Mouse (Mus musculus): ENCODE measurements around the gene Hmmr.

Hmmr gene

GRCm38 (mm10) chr11:40733339-40734174 is at the start of gene Hmmr, which contains the start of gene Nudcd2:
Hmmr (minus strand) TSS chr11:40733422.
Nudcd2 (plus strand) TSS chr11:40733667.
- Histone ChIP-seq H3K36me3 (ENCODE audit: control insufficient read depth, insufficient read depth, low read length, poor library complexity, severe bottlenecking) (peaks cover 1% of the 10 kb centered on the region; the same call in 1 of the 2 replicates), H3K27me3 (ENCODE audit: control insufficient read depth, insufficient read depth, low read length, poor library complexity, severe bottlenecking) (no peaks in the 10 kb centered on the region)
- DNase-seq (ENCODE audit: low read depth, low spot score), result peak; percentile 98

- no peaks in the 10 kb centered on the region for H3K27me3 ChIP-seq (ENCODE audit: control insufficient read depth, insufficient read depth, low read length, poor library complexity, severe bottlenecking)
- no peaks in the 10 kb centered on the region for H3K36me3 ChIP-seq (ENCODE audit: control insufficient read depth, insufficient read depth, low read length, poor library complexity, severe bottlenecking)
- no peak for DNase-seq (ENCODE audit: low read depth, low spot score)
These were observed 48.6 kb upstream of the Hmmr start for GRCm38 (mm10) chr11:40781857-40782256.

GRCm38 (mm10) chr11:40775315-40776269 is 42.4 kb upstream of the Hmmr start:
- no peaks in the 10 kb centered on the region for H3K27me3 ChIP-seq (ENCODE audit: control insufficient read depth, insufficient read depth, low read length, poor library complexity, severe bottlenecking)
- H3K36me3 ChIP-seq (ENCODE audit: control insufficient read depth, insufficient read depth, low read length, poor library complexity, severe bottlenecking), result no peaks in the 10 kb centered on the region
- peak; percentile 57 for DNase-seq (ENCODE audit: low read depth, low spot score)

GRCm38 (mm10) chr11:40764690-40765089 is 31.5 kb upstream of the Hmmr start:
- no peak for DNase-seq (ENCODE audit: low read depth, low spot score)
- Histone ChIP-seq H3K36me3 (ENCODE audit: control insufficient read depth, insufficient read depth, low read length, poor library complexity, severe bottlenecking) (no peaks in the 10 kb centered on the region), H3K27me3 (ENCODE audit: control insufficient read depth, insufficient read depth, low read length, poor library complexity, severe bottlenecking) (no peaks in the 10 kb centered on the region)

- H3K36me3 ChIP-seq (ENCODE audit: control insufficient read depth, insufficient read depth, low read length, poor library complexity, severe bottlenecking), result no peaks in the 10 kb centered on the region
- peak; percentile 73 for DNase-seq (ENCODE audit: low read depth, low spot score)
- no peaks in the 10 kb centered on the region for H3K27me3 ChIP-seq (ENCODE audit: control insufficient read depth, insufficient read depth, low read length, poor library complexity, severe bottlenecking)
These were observed 30.2 kb upstream of the Hmmr start for GRCm38 (mm10) chr11:40763395-40763794.

- Histone ChIP-seq H3K27me3 (ENCODE audit: control insufficient read depth, insufficient read depth, low read length, poor library complexity, severe bottlenecking) (no peaks in the 10 kb centered on the region), H3K36me3 (ENCODE audit: control insufficient read depth, insufficient read depth, low read length, poor library complexity, severe bottlenecking) (no peaks in the 10 kb centered on the region)
- no peak for DNase-seq (ENCODE audit: low read depth, low spot score)
These were observed 26.7 kb upstream of the Hmmr start for GRCm38 (mm10) chr11:40759896-40760295.

- no peaks in the 10 kb centered on the region for H3K27me3 ChIP-seq (ENCODE audit: control insufficient read depth, insufficient read depth, low read length, poor library complexity, severe bottlenecking)
- H3K36me3 ChIP-seq (ENCODE audit: control insufficient read depth, insufficient read depth, low read length, poor library complexity, severe bottlenecking), result 0 out of 2 replicates have a peak, but pooled peaks cover 2% of the 10 kb centered on the region
- no peak for DNase-seq (ENCODE audit: low read depth, low spot score)
These were observed 22.7 kb upstream of the Hmmr start for GRCm38 (mm10) chr11:40755968-40756367.

GRCm38 (mm10) chr11:40755109-40755627 is 21.9 kb upstream of the Hmmr start, which contains the start of gene Ccng1:
Ccng1 (minus strand) TSS chr11:40755311.
- DNase-seq (ENCODE audit: low read depth, low spot score), result peak; percentile 94
- Histone ChIP-seq H3K36me3 (ENCODE audit: control insufficient read depth, insufficient read depth, low read length, poor library complexity, severe bottlenecking) (0 out of 2 replicates have a peak, but pooled peaks cover 2% of the 10 kb centered on the region), H3K27me3 (ENCODE audit: control insufficient read depth, insufficient read depth, low read length, poor library complexity, severe bottlenecking) (no peaks in the 10 kb centered on the region)

GRCm38 (mm10) chr11:40754664-40755107 is 21.5 kb upstream of the Hmmr start:
- peak; percentile 42 for DNase-seq (ENCODE audit: low read depth, low spot score)
- H3K36me3 ChIP-seq (ENCODE audit: control insufficient read depth, insufficient read depth, low read length, poor library complexity, severe bottlenecking), result 0 out of 2 replicates have a peak, but pooled peaks cover 2% of the 10 kb centered on the region
- no peaks in the 10 kb centered on the region for H3K27me3 ChIP-seq (ENCODE audit: control insufficient read depth, insufficient read depth, low read length, poor library complexity, severe bottlenecking)

- no peak for DNase-seq (ENCODE audit: low read depth, low spot score)
- 0 out of 2 replicates have a peak, but pooled peaks cover 2% of the 10 kb centered on the region for H3K36me3 ChIP-seq (ENCODE audit: control insufficient read depth, insufficient read depth, low read length, poor library complexity, severe bottlenecking)
- no peaks in the 10 kb centered on the region for H3K27me3 ChIP-seq (ENCODE audit: control insufficient read depth, insufficient read depth, low read length, poor library complexity, severe bottlenecking)
These were observed 20.6 kb upstream of the Hmmr start for GRCm38 (mm10) chr11:40753836-40754235.

GRCm38 (mm10) chr11:40747716-40748115 is 14.5 kb upstream of the Hmmr start:
- H3K36me3 ChIP-seq (ENCODE audit: control insufficient read depth, insufficient read depth, low read length, poor library complexity, severe bottlenecking), result 0 out of 2 replicates have a peak, but pooled peaks cover 2% of the 10 kb centered on the region
- no peak for DNase-seq (ENCODE audit: low read depth, low spot score)
- H3K27me3 ChIP-seq (ENCODE audit: control insufficient read depth, insufficient read depth, low read length, poor library complexity, severe bottlenecking), result no peaks in the 10 kb centered on the region

- no peak for DNase-seq (ENCODE audit: low read depth, low spot score)
- Histone ChIP-seq H3K27me3 (ENCODE audit: control insufficient read depth, insufficient read depth, low read length, poor library complexity, severe bottlenecking) (no peaks in the 10 kb centered on the region), H3K36me3 (ENCODE audit: control insufficient read depth, insufficient read depth, low read length, poor library complexity, severe bottlenecking) (no peaks in the 10 kb centered on the region)
These were observed 13.1 kb upstream of the Hmmr start for GRCm38 (mm10) chr11:40746361-40746760.

GRCm38 (mm10) chr11:40744348-40744747 is 11.1 kb upstream of the Hmmr start:
- DNase-seq (ENCODE audit: low read depth, low spot score), result no peak
- Histone ChIP-seq H3K36me3 (ENCODE audit: control insufficient read depth, insufficient read depth, low read length, poor library complexity, severe bottlenecking) (0 out of 2 replicates have a peak, but pooled peaks cover 2% of the 10 kb centered on the region), H3K27me3 (ENCODE audit: control insufficient read depth, insufficient read depth, low read length, poor library complexity, severe bottlenecking) (no peaks in the 10 kb centered on the region)

GRCm38 (mm10) chr11:40741605-40742262 is 8.5 kb upstream of the Hmmr start:
- Histone ChIP-seq H3K27me3 (ENCODE audit: control insufficient read depth, insufficient read depth, low read length, poor library complexity, severe bottlenecking) (no peaks in the 10 kb centered on the region), H3K36me3 (ENCODE audit: control insufficient read depth, insufficient read depth, low read length, poor library complexity, severe bottlenecking) (peaks cover 6% of the 10 kb centered on the region; the same call in 1 of the 2 replicates)
- no peak for DNase-seq (ENCODE audit: low read depth, low spot score)

Measured in splenic B cell, adult 2 months (primary cell).